Mouse (Mus musculus): ENCODE measurements around the gene Slc29a2. TPM values are rescaled to one million over a fixed set of nuclear protein-coding genes. Genes with fewer than 3 reads are reported as not detected.

The Slc29a2 gene
- polyA plus RNA-seq, 1 experiment: 0.03 TPM

GRCm38 (mm10) chr19:5018191-5018590 is 5.5 kb upstream of the Slc29a2 start:
- H3K4me1 ChIP-seq (ENCODE audit: control insufficient read depth): peaks cover 3% of the 10 kb centered on the region
- no peaks in the 10 kb centered on the region for H3K9me3 ChIP-seq (ENCODE audit: control insufficient read depth, low read length)
- TF ChIP-seq GATA1 (IDR thresholded peaks at IDR 0.05; ENCODE audit: low read length): no peak
- TF ChIP-seq TAL1 (IDR thresholded peaks at IDR 0.05; ENCODE audit: low read length): no peak
- H3K36me3 ChIP-seq (ENCODE audit: control insufficient read depth): no peaks in the 10 kb centered on the region
- H3K27me3 ChIP-seq (ENCODE audit: control insufficient read depth): peaks cover 4% of the 10 kb centered on the region; the same call in 1 of the 2 replicates
- no peak overlapping the region for H3K4me3 ChIP-seq (replicated peaks)

- Histone ChIP-seq H3K4me1 (ENCODE audit: control insufficient read depth) (peaks cover 17% of the 10 kb centered on the region), H3K36me3 (ENCODE audit: control insufficient read depth) (peaks cover 4% of the 10 kb centered on the region), H3K4me3 (replicated peaks) (no peak overlapping the region), H3K27me3 (ENCODE audit: control insufficient read depth) (no peaks in the 10 kb centered on the region; the same call in 1 of the 2 replicates), H3K9me3 (ENCODE audit: control insufficient read depth, low read length) (no peaks in the 10 kb centered on the region)
- TF ChIP-seq GATA1 (IDR thresholded peaks at IDR 0.05; ENCODE audit: low read length): no peak
- TF ChIP-seq TAL1 (IDR thresholded peaks at IDR 0.05; ENCODE audit: low read length): no peak
Measured at GRCm38 (mm10) chr19:5021416-5021815, 2.2 kb upstream of the Slc29a2 start.

- peaks cover 16% of the 10 kb centered on the region for H3K4me1 ChIP-seq (ENCODE audit: control insufficient read depth)
- peaks cover 14% of the 10 kb centered on the region for H3K36me3 ChIP-seq (ENCODE audit: control insufficient read depth)
- H3K4me3 ChIP-seq (replicated peaks): no peak overlapping the region
- no peaks in the 10 kb centered on the region for H3K27me3 ChIP-seq (ENCODE audit: control insufficient read depth)
- H3K9me3 ChIP-seq (ENCODE audit: control insufficient read depth, low read length): no peaks in the 10 kb centered on the region
- TF ChIP-seq TAL1 (IDR thresholded peaks at IDR 0.05; ENCODE audit: low read length) (no peak), GATA1 (IDR thresholded peaks at IDR 0.05; ENCODE audit: low read length) (no peak)
Measured at GRCm38 (mm10) chr19:5026111-5026510, 2.5 kb downstream of the Slc29a2 start.

GRCm38 (mm10) chr19:5032686-5033085 is 9.0 kb downstream of the Slc29a2 start:
- Histone ChIP-seq H3K9me3 (ENCODE audit: control insufficient read depth, low read length) (no peaks in the 10 kb centered on the region), H3K27me3 (ENCODE audit: control insufficient read depth) (peaks cover 7% of the 10 kb centered on the region), H3K4me1 (ENCODE audit: control insufficient read depth) (no peaks in the 10 kb centered on the region), H3K4me3 (replicated peaks) (no peak overlapping the region), H3K36me3 (ENCODE audit: control insufficient read depth) (peaks cover 6% of the 10 kb centered on the region)
- TF ChIP-seq GATA1 (IDR thresholded peaks at IDR 0.05; ENCODE audit: low read length): no peak
- no peak for TF ChIP-seq TAL1 (IDR thresholded peaks at IDR 0.05; ENCODE audit: low read length)

- H3K4me1 ChIP-seq (ENCODE audit: control insufficient read depth): peaks cover 38% of the 10 kb centered on the region
- peaks cover 26% of the 10 kb centered on the region for H3K27me3 ChIP-seq (ENCODE audit: control insufficient read depth)
- H3K4me3 ChIP-seq (replicated peaks): no peak overlapping the region
- TF ChIP-seq GATA1 (IDR thresholded peaks at IDR 0.05; ENCODE audit: low read length) (no peak), TAL1 (IDR thresholded peaks at IDR 0.05; ENCODE audit: low read length) (no peak)
- H3K9me3 ChIP-seq (ENCODE audit: control insufficient read depth, low read length): no peaks in the 10 kb centered on the region
- H3K36me3 ChIP-seq (ENCODE audit: control insufficient read depth): no peaks in the 10 kb centered on the region
Measured at GRCm38 (mm10) chr19:5036577-5036976, 12.9 kb downstream of the Slc29a2 start.

- Histone ChIP-seq H3K36me3 (ENCODE audit: control insufficient read depth) (peaks cover 3% of the 10 kb centered on the region), H3K4me3 (replicated peaks) (peak overlapping the region; percentile 80), H3K9me3 (ENCODE audit: control insufficient read depth, low read length) (no peaks in the 10 kb centered on the region), H3K4me1 (ENCODE audit: control insufficient read depth) (peaks cover 51% of the 10 kb centered on the region), H3K27me3 (ENCODE audit: control insufficient read depth) (peaks cover 26% of the 10 kb centered on the region)
- TF ChIP-seq TAL1 (IDR thresholded peaks at IDR 0.05; ENCODE audit: low read length): no peak
- TF ChIP-seq GATA1 (IDR thresholded peaks at IDR 0.05; ENCODE audit: low read length): no peak
Measured at GRCm38 (mm10) chr19:5037678-5038571, 14.3 kb downstream of the Slc29a2 start.

GRCm38 (mm10) chr19:5038709-5039156 is 15.1 kb downstream of the Slc29a2 start, which contains the start of the genes B4gat1 and AC124502.3:
Gene B4gat1 (plus strand): TSS chr19:5038826.
Gene AC124502.3 (plus strand): TSS chr19:5038891.
- Histone ChIP-seq H3K27me3 (ENCODE audit: control insufficient read depth) (peaks cover 26% of the 10 kb centered on the region), H3K9me3 (ENCODE audit: control insufficient read depth, low read length) (no peaks in the 10 kb centered on the region), H3K4me1 (ENCODE audit: control insufficient read depth) (peaks cover 53% of the 10 kb centered on the region), H3K36me3 (ENCODE audit: control insufficient read depth) (peaks cover 9% of the 10 kb centered on the region), H3K4me3 (replicated peaks) (peak within 1 kb of the TSS; percentile 80)
- TF ChIP-seq TAL1 (IDR thresholded peaks at IDR 0.05; ENCODE audit: low read length): no peak

GRCm38 (mm10) chr19:5039301-5040114 is 15.8 kb downstream of the Slc29a2 start:
- Histone ChIP-seq H3K36me3 (ENCODE audit: control insufficient read depth) (peaks cover 9% of the 10 kb centered on the region), H3K9me3 (ENCODE audit: control insufficient read depth, low read length) (no peaks in the 10 kb centered on the region), H3K4me1 (ENCODE audit: control insufficient read depth) (peaks cover 53% of the 10 kb centered on the region), H3K4me3 (replicated peaks) (peak overlapping the region; percentile 80), H3K27me3 (ENCODE audit: control insufficient read depth) (peaks cover 26% of the 10 kb centered on the region)
- TF ChIP-seq GATA1 (IDR thresholded peaks at IDR 0.05; ENCODE audit: low read length): no peak
- no peak for TF ChIP-seq TAL1 (IDR thresholded peaks at IDR 0.05; ENCODE audit: low read length)

Data from erythroblast, embryonic 14.5 days (primary cell).